Mouse (Mus musculus): ENCODE results near the gene Neurl1a.

DNA sequence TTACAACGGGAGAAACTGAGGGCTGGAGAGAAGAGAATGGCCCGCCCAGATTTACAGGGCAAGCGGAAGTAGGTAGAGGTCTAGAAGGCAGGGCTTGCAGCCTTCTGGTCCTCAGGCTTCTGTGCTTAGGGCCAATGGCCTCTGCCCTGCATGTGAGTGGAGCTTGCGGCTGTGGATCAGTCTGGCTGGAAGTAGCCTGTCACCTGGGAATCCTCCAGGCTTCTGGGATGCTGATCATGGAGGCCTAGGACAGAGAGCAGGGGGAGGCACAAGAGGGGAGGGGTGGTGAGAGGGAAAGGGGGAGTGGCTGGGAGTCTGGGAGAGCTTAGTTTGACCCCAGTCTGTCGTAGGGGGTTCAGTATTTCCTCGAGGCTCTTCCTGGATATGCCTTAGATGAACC lies 23.8 kb downstream of the Neurl1a start:
- TF ChIP-seq MAX (IDR thresholded peaks at IDR 0.05) = no peak
- TF ChIP-seq CTCF (IDR thresholded peaks at IDR 0.05; ENCODE audit: control insufficient read depth, insufficient read depth, insufficient read length) = no peak

Measured in C2C12 (cell line).